Mouse (Mus musculus): ENCODE measurements around the gene Aqp7.

The Aqp7 gene

DNA sequence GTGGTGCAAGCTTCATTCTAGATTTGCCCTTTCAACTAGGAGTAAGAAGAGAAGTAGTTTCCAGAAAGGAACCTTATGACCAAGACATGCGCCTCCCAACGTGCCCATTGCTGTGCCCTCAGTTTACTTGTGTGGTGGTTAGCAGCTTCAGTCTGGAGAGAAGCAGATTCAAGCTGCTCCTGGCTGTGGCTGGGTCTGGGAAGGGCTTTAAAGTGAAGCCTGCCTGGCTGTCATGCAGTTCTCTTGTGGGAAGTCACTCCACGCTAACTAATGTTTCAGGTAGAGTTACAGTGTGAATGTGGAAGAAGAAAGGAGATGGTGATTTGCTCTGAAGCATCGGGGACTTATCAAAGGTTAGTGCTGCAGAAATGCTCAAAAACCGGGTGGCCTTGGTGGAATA is 32.1 kb downstream of the Aqp7 start:
- in situ Hi-C loops (cut with MboI, MseI), result loop anchor here (5.0 kb wide), 1 partner anchor 192 kb away; no protein-coding TSS in a partner anchor

DNA sequence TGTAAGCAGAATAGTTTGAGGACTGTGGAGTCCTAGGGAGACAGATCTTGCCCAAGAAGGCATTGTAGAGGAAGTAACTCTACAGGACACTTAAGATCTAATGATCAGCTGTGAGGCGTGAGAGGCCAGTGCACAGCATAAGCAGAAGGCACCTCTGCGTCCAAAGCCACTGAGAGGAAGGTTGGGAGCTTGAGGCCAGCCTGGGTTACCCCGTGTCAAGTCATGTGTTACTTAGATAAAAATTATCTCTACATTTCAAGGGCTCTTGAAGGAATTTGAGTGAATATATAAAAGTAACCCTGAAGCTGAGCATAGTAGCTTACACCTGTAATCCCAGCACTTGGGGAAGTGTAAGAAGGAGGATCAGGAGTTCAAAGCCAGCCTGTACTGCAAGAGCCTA is 34.6 kb downstream of the Aqp7 start:
- in situ Hi-C loops (cut with MboI, MseI), result no loop called here

DNA sequence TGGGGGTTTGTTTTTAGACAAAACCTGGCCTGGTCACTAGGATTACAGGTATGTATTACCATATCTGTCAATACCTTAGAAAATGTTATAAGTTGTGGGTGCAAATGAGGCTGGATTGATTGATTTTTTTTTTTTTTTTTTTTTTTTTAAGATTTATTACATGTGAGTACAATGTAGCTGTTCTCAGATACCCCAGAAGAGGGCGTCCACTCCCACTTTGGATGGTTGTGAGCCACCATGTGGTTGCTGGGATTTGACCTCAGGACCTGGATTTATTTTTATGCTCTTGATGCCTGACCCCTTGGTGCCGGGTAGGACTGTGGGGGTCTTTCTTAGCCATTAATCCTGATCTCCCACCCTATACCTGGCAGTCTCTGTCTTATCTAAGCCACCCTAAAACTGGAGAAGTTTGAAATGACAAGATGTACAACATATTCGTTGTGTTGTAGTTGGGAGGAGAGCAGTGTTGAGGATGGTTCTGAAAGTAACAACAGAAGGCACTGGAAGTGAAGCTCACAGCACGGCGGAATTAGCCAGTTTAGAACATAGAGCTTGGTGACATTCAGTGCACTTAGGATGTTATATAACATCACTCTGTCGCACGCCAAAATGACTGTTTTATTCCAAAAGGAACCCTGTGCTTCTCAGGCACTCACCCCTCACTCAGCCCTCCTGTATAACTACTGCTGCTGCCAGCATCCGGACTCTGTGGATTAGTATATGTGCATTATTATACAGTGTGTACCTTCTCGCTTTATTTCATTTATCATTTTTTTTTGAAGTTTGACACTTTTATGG is 46.9 kb downstream of the Aqp7 start:
- in situ Hi-C loops (cut with MboI, MseI), result no loop called here

DNA sequence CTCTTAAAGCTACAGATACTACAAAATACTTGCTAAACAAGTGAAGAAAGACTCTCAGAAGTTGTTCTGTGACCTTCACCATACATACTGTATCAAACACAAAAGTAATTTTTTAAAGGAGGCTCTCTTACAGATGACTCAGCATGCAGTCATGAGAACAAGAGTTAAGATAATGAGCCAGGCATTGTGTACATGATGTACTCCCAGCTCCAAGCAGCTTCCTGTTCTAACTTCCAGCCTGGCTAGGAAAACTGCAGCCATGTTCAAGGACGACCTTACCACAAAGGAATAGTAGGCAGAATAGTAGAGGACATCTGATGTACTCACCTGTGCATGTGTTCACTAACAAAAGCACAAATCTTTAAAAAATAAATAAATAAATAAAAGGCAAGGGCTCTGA is 47.7 kb downstream of the Aqp7 start:
- in situ Hi-C loops (cut with MboI, MseI), result no loop called here

DNA sequence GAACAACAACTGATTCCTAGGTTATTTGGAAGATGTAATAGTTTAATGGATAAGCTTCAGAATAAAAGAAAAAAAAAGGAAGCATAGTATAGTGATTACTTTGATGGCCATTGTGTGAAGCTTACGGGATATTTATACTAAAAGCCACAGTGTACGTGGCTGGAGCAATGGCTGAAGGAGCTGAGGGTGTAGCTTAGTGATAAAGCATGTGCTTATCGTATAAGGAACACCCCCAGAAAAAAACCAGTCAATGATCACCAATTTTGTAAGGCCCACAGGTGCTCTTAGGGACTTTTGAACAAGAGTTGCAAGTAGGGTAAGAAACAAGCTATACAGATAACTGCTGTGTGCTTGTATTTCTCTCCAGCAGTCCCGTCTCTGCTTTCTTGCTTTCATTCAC is 50.0 kb downstream of the Aqp7 start:
- in situ Hi-C loops (cut with MboI, MseI), result no loop called here

DNA sequence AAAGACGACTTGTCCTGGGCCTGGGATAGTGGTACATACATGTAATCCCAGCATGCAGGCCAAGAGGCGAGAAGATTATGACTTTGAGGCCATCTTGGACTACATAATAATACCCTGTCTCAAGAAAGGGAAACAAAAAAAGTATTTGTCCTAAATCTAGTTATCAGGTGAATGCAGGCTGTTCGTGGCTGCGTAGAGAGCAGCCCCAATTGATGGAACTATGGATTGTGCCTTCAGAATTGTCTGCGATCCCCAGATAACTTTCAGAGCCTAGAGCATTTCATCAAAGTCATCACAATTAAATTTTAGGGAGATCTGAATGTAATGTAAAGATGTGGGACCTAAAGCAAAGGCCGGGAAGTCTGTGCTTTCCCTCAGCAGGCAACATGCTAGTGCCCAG is 51.6 kb downstream of the Aqp7 start:
- in situ Hi-C loops (cut with MboI, MseI), result no loop called here

DNA sequence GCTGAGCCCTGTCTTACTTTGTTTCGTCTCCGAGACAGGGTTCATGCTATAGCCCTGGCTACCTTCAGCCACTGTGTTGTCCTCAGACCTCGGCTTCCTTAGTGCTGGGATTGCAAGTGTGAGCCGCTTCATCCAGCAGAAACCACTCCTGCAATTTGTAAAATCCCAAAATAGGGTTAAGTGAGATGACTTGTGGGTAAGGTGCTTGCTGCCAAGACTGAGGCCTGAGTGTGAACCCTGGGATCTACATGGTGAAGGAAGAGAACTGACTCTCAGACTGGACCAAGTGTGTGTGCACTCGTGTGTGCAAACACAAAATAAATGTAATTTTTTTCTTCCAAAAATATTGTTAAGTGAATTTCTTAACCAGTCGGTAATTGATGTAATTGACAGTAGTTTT is 58.3 kb downstream of the Aqp7 start:
- in situ Hi-C loops (cut with MboI, MseI), result no loop called here

DNA sequence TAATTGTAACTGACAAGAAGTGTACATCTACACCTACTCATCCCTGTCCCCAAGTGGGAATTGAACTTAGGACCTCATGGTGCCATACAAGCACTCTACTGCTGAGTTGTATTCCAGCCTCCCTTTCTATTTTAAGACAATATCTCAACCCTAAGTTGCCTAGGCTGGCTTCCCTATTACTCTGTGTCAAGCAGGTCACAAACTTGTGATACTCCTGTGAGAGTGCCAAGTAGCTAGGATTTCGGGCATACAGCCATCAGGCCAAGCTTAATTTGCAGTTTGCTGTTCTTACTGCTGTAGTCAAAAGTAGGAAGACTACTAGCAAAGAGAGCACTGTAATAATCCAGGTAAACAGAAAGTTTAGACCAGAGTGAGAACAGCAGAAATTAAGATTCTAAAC is 64.3 kb downstream of the Aqp7 start:
- in situ Hi-C loops (cut with MboI, MseI), result no loop called here

Measured in regulatory T cell (primary cell).